Mouse (Mus musculus): ENCODE results near the gene Myo1b.

The Myo1b gene

DNA sequence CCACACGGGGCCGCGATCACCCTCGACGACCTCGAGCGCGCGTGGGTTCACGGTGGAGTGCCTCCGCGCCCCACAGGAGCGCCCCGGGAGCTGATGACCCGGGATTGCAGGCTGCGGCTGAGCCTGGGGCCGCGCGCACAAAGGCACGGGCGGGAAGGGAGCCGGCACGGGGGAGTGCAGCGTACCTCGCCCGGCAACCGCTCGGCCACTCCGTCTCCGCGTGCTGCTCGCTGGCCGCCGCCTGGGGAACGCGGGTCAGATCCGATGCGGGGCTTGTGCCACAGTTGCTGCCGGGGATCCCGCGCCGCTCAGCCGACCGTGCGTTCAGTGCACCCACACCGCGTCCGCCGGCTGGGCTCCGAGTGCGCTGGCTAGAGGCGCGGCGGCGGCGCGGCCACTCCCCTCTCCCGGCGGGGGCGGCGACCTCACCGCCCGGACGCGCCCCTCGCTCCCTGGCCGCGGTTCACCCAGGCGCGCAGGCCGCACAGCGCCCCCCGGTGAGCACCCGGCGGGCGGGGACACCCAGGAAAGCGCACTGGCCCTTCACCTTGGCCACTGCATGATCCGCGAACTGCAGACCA lies at the start of gene Myo1b:
Myo1b (minus strand) TSS at position 496 of the 581 bp plus-strand sequence.
- WGBS: 1% methylated on average over 79 of the region's 79 CpGs

- 68% methylated on average over 2 of the region's 2 CpGs for WGBS
These were observed 48.8 kb upstream of the Myo1b start for GRCm38 (mm10) chr1:51964647-51965046.

DNA sequence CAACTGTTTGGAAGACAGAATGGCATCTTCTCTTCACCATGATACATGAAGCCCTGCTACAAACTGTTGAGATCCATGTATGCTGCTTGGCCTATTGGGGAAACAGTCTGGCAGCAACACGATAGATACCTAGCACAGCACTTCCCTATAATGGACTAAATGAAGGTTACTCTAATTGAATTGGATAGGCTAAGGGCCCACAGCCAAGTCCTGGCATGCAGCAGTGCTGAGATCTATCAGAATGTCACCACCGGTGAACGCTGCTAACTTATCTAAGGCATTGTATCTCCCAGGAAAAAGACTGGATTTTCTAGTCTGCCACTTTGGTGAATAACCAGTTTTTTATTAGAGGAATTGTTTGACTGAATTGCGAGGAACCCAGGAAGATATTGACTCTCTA lies 31.2 kb upstream of the Myo1b start:
- 76% methylated on average over 4 of the region's 4 CpGs for WGBS

DNA sequence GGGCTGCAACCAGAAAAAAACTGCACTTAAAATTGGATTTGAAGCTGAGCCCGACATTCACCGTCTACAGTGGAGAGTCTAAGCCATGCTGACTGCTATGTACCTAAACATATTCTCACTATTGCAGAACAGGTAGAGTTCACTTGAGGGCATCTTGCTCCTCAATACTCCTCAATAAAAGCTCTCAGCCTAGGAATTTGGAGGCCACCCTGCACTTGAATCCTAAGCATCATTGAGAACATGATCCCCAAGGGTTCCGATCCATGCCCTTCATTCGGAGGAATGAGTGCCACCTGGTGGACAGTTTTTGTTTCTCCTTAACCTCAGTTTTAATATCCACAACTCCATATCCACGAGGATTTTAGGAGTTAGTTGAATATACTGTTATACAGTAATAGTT lies 28.9 kb upstream of the Myo1b start:
- WGBS: 30% methylated on average over 5 of the region's 5 CpGs

DNA sequence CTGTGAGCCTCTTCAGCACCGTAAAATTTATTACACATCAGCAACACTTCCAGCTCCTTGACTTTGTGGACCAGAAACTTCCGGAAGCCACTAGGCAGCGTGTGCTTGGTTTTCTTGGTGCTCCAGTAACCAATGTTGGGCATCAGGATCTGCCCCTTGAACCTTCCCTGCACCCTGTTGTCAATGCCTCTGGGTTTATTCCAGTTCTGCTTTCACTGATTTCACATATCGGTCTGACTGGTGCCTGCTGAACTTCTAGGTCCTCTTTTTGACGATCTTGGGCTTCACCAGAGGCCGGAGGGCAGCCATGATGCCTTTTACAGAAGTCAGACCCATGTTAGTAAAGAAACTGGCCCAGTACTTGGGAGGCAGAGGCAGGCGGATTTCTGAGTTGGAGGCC lies 22.5 kb upstream of the Myo1b start:
- 95% methylated on average over 7 of the region's 7 CpGs for WGBS

GRCm38 (mm10) chr1:51935006-51935405 lies 19.1 kb upstream of the Myo1b start:
- WGBS: 71% methylated on average over 2 of the region's 2 CpGs

DNA sequence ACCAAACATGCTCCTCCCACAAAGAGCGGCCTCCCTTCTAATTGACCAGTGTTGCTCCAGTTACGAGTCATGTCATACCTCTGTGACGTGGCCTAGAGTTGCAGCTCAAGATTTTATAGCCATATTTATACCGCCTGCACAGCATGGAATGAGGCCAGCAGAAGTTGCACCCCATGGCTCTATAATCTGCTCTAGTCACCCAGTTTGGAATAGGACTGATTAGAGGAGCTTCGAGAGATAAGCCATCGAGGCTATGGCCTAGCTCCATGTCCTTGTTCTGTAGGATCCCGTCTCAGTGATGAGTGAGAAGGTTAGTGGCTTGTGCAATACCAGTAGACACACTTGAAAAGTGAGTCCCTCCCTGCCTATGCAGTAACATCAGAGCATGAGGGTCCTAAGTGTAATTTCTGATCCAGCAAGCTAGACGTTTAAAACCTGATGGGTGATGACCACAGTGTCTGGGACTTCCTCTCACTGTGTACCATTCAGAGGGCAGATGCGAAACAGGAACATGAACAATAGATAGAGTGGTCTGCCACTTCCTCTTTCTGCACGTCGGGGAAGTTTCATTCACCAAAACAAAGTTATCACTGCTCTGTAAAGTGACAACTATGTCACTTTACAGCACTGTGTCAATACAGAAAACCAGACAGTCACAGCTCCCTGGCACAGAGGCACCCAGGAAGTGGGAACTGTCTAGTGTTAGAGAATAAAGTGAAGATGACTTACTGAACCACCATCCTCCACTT lies 18.5 kb upstream of the Myo1b start:
- WGBS: 83% methylated on average over 11 of the region's 11 CpGs

DNA sequence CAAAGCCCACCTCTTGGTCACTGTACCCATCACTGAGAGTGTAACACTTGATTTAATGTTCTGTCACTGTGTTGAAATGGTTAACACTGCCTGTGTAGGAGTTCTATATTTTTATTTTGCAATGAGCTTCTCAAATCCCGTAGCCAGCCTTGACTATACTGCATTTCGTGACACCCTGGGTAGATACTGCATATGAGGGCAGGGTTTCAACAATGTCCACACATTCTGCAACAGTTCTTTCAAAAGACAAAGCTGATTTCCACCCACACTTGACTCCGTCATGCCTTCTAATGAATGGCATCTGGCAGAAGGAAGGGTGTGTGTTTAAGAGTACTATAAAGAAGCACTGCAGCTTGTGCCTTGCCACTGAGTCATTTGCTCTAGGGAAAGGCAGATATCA lies 17.0 kb upstream of the Myo1b start:
- 77% methylated on average over 3 of the region's 3 CpGs for WGBS

DNA sequence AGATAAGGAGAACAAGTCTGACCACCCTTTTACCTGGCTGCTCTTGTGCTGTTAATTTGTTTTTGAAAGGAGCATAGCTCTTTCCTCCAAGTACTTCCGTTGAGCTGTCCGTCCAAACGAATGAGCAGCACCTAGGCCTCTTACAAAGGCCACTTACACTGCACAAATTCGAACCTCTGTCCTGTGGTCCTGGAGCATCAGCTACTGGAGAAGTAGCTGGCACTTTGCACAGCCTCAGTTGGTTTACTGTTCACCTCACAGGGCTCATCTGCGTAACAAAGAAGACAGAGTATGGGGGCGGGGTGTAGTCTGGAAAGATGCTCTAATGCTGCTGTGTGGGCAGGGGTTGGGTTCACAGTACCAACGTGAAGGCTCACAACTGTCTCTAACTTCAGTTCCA lies 15.7 kb upstream of the Myo1b start:
- WGBS: 71% methylated on average over 7 of the region's 7 CpGs

GRCm38 (mm10) chr1:51930584-51930983 lies 14.7 kb upstream of the Myo1b start:
- 43% methylated on average over 5 of the region's 5 CpGs for WGBS

DNA sequence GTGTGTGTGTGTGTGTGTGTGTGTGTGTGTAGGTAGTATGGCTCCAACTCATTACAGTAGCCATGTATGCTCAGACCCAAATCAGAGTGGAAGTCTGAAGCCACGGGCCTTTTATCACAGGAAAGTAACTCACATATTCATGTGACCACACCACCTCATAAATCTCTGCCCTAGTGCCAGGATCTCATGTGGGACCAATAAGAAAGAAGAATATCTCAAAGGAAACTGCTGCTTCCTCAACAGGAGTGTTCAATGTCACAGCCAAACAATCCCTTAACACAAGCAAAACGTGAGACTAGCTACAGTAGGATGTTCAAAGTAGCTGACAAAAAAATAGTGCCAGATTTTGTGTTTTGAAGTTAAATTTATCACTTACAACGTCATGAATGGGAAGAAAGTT lies 13.7 kb upstream of the Myo1b start:
- WGBS: 56% methylated on average over 3 of the region's 3 CpGs

DNA sequence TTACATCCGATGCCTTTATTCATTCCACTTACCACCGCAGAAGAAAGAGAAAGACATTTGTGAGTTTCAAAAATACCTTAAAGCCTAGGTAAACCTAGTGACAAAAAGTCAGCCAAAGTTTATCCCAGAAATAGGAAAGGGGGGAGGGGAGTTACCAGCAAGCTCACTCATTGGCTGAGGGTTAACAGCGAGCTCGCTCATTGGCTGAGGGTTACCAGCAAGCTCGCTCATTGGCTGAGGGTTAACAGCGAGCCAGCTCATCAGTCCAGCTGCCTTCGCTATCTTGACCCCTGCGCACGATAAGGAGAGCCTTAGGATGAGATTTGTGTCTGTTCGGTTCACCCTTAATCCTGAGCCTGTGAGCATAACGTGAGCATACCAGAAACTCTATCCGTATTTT lies 6.9 kb upstream of the Myo1b start:
- WGBS: 47% methylated on average over 12 of the region's 12 CpGs

DNA sequence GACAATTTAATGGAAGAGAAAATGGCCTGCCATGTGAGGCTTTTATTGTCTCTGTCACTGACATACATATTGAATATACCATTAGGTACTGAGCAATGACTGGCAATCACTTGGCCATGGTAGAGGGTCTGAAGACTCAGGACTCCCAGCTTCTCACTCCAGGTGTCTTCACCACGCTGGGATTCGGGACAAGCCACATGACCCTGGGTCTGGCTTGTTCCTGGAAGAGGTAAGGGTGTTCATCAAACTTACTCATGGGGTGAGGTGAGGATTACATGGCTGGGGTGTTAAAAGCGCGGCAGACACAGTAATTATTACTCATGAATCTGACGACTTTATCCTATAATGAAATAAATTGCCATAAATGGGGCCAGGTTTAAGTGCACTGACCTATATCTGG lies 405 bp upstream of the Myo1b start:
- 76% methylated on average over 5 of the region's 5 CpGs for WGBS

DNA sequence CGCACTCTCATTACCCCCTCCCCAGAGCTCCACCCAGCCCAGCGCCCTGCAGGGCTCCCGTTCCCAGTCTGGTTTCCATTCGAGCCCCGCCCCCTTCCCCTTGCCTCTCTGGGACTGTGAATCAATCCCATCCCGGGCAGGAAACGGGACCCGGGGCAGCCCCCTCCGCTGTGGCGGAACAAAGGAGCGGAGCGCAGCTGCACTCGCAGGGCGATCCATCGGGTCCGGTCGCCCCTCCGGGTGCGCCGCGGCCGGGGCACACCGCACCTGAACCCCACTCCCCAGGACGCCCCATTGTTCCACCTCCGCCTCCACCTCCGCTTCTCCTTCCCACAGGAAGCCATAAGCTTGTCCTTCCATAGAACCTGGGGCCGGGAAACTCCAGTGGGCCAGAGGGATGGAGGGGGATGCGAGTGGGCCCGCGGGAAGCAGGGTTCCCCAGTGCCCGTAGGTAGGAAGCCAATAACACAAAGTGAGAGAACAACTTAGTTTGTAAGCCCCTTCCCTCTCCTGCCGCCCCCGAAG lies 758 bp downstream of the Myo1b start:
- 2% methylated on average over 33 of the region's 33 CpGs for WGBS

GRCm38 (mm10) chr1:51914095-51914494 lies 1.8 kb downstream of the Myo1b start:
- 74% methylated on average over 3 of the region's 3 CpGs for WGBS

GRCm38 (mm10) chr1:51913071-51913814 lies 2.6 kb downstream of the Myo1b start:
- WGBS: 59% methylated on average over 14 of the region's 14 CpGs

GRCm38 (mm10) chr1:51911331-51911730 lies 4.5 kb downstream of the Myo1b start:
- WGBS: 64% methylated on average over 4 of the region's 4 CpGs

- WGBS: 67% methylated on average over 2 of the region's 2 CpGs
These were observed 6.7 kb downstream of the Myo1b start for GRCm38 (mm10) chr1:51909204-51909603.

DNA sequence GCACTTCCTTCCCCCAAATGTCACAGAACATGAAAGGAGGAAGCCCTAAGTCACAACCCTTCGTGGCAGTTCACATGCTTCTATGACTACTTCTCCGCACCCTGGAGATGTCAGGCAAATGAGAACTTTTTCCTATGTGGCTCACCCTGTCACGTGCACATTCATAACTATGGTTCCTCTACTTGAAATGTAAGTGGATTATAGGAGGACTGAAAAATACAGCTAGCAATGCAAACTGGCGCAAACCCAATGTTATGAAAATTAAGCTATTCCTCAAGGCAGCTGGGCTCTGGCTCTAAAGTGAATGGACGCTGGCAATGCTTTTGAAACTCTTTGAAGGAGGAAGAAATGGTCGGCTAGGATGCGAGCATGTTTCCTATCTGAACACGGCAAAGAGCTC lies 8.1 kb downstream of the Myo1b start:
- 41% methylated on average over 8 of the region's 8 CpGs for WGBS

GRCm38 (mm10) chr1:51906206-51906906 lies 9.5 kb downstream of the Myo1b start:
- 61% methylated on average over 8 of the region's 8 CpGs for WGBS

- 85% methylated on average over 6 of the region's 6 CpGs for WGBS
These were observed 10.8 kb downstream of the Myo1b start for GRCm38 (mm10) chr1:51905073-51905472.

DNA sequence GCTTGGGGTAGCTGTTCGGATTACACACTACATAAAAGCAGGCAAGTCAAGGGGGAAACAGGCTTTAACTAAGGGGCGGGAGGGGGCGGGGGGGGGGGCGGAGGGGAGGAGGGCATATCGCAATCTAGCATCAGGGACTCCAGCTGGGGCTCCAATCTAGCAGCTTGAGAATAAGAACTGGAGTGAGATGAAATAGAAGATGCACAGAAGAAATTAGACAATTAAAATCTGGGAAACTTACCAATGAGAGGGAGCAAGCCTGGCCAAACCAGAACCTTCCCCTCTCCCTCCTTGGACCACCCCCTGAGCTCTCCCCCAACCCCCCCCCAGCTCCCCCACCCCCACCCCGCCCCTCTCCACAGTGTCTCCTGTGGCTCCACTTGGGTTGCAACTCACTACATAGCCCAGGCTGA lies 18.7 kb downstream of the Myo1b start:
- WGBS: 26% methylated on average over 6 of the region's 6 CpGs

Data from cerebral cortex, adult 2 months (tissue).